Mouse (Mus musculus) liver, embryonic 14.5 days (tissue): ENCODE results near the gene Mapkapk3.

Experiments used
- CTCF ChIP-seq: IDR thresholded peaks from 2 replicates; pipeline ENCODE4 v1.5.1; 2016; ENCODE audit warnings: antibody characterized with exemption, low read depth, control low read depth
- EP300 ChIP-seq: IDR thresholded peaks from 2 replicates; pipeline ENCODE4 v1.6.1; 2016; ENCODE audit warnings: antibody characterized with exemption, low read depth

- TF ChIP-seq CTCF = no peak
- no peak for TF ChIP-seq EP300
Observed at GRCm38 (mm10) chr9:107338172-107338883, 48.7 kb upstream of the Mapkapk3 start, which contains the start of gene Hemk1.
